In the genomic region with DNA sequence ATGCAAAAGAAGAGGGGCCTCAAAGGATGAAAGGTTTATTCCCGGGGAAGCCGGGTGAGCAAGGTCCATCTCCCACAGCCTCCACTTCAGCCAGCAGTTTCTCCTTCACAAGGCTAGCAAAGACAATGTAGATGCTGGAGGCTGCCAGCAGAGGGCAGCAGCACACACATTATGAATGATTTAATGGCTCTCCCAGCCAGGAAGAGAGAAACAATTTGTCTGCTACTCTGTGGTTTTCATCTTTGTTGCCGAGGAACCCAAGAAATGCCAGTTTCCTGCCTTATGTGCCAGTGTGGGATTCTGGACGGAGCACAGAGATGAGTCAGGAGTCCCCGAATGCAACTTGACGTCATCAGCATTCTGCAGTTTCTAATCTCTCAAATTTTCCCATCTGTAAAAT, we compare ENCODE assay signal across 9 mouse cellular contexts. TPM values are rescaled to one million over a fixed set of nuclear protein-coding genes. Genes with fewer than 3 reads are reported as not detected.
A peak's percentile ranks its signal among the peaks of the same experiment; 100 is the strongest.
DNase-seq lines count a peak whose midpoint lies in the region; ATAC-seq and TF ChIP-seq lines count a peak whose summit lies in the region.
"Had no signal": no experiment of that assay in that cellular context is flagged by ENCODE, and none has a peak within 500 bp of the region (broad histone marks: within the 10 kb centered on the region; RNA-seq: fewer than 3 reads in every experiment).

No protein-coding gene starts in this region.

- H3K9me3 ChIP-seq in heart, postnatal 0 days (replicated peaks; ENCODE audit: control insufficient read depth, low read length) = no peaks in the 10 kb centered on the region
- no peaks in the 10 kb centered on the region for H3K9me3 ChIP-seq in lung, postnatal 0 days (ENCODE audit: low read length)
- H3K9me3 ChIP-seq: liver, embryonic 15.5 days had no signal

- H3K27me3 ChIP-seq in heart, postnatal 0 days (ENCODE audit: control insufficient read depth, insufficient read depth, low read length) = no peaks in the 10 kb centered on the region
- H3K27me3 ChIP-seq in lung, postnatal 0 days (replicated peaks; ENCODE audit: insufficient read depth, low read length) = no peaks in the 10 kb centered on the region
- H3K27me3 ChIP-seq: liver, embryonic 15.5 days had no signal

- 43% methylated on average over 6 of the region's 6 CpGs for WGBS in heart, postnatal 0 days
- WGBS in lung, postnatal 0 days = 41% methylated on average over 6 of the region's 6 CpGs

- no peak for TF ChIP-seq POLR2A in brain, embryonic 14.5 days (IDR thresholded peaks at IDR 0.05; ENCODE audit: borderline replicate concordance, extremely low read depth, insufficient read depth, insufficient read length, poor library complexity, severe bottlenecking)

- no peak overlapping the region for H3K9ac ChIP-seq in heart, postnatal 0 days (replicated peaks; ENCODE audit: low read depth, low read length)
- no peak overlapping the region for H3K9ac ChIP-seq in lung, postnatal 0 days (replicated peaks; ENCODE audit: low read depth)
- H3K9ac ChIP-seq: liver, embryonic 15.5 days had no signal

- H3K36me3 ChIP-seq in heart, postnatal 0 days (replicated peaks; ENCODE audit: control insufficient read depth, insufficient read depth, low read length) = no peaks in the 10 kb centered on the region
- H3K36me3 ChIP-seq in lung, postnatal 0 days (ENCODE audit: insufficient read depth, low read length) = no peaks in the 10 kb centered on the region
- H3K36me3 ChIP-seq: liver, embryonic 15.5 days had no signal

- ATAC-seq in erythroid progenitor cell, adult 5-6 weeks (replicated peaks; ENCODE audit: low FRiP score, poor library complexity, severe bottlenecking) = peak; percentile 63; the same call in 1 of the 2 replicates
- peak; percentile 44; the same call in 1 of the 2 replicates for ATAC-seq in heart, postnatal 0 days (ENCODE audit: insufficient read depth, low read depth)
- ATAC-seq in lung, postnatal 0 days = peak; percentile 57; the same call in 1 of the 2 replicates

- TF ChIP-seq CTCF in brain, embryonic 14.5 days (IDR thresholded peaks at IDR 0.05; ENCODE audit: borderline replicate concordance, extremely low read depth, insufficient read depth, insufficient read length) = peak; percentile 90
- TF ChIP-seq CTCF in heart, postnatal 0 days (IDR thresholded peaks at IDR 0.05; ENCODE audit: low read depth) = peak; percentile 97
- peak; percentile 97 for TF ChIP-seq CTCF in lung, postnatal 0 days (IDR thresholded peaks at IDR 0.05)

- peaks cover 3% of the 10 kb centered on the region; the same call in 1 of the 2 replicates for H3K4me1 ChIP-seq in heart, postnatal 0 days (ENCODE audit: control insufficient read depth, insufficient read depth)
- H3K4me1 ChIP-seq in lung, postnatal 0 days (ENCODE audit: insufficient read depth, low read depth, low read length) = no peaks in the 10 kb centered on the region
- H3K4me1 ChIP-seq: liver, embryonic 15.5 days had no signal

- DNase-seq in Muller cell, postnatal 12 days (ENCODE audit: inconsistent ontology term) = peak; percentile 90
- DNase-seq in brain, embryonic 14.5 days (ENCODE audit: low read depth) = peak; percentile 92
- peak; percentile 86 for DNase-seq in heart, postnatal 0 days (ENCODE audit: low spot score)
- peak; percentile 83 to 93 for DNase-seq in kidney, postnatal 36 days
- DNase-seq in lung, postnatal 0 days (ENCODE audit: low spot score) = peak; percentile 90
- DNase-seq in retina, postnatal 7 days (ENCODE audit: low read depth, low spot score) = peak; percentile 81
- peak; percentile 70 to 83 for DNase-seq in urinary bladder, postnatal 4 days (ENCODE audit: low spot score in 2 of 2)

- TF ChIP-seq EP300 in heart, postnatal 0 days (IDR thresholded peaks at IDR 0.05; ENCODE audit: low read depth) = no peak
- TF ChIP-seq EP300 in lung, postnatal 0 days (IDR thresholded peaks at IDR 0.05) = no peak

- no peak overlapping the region for H3K4me3 ChIP-seq in heart, postnatal 0 days (ENCODE audit: low read depth, low read length)
- no peak overlapping the region for H3K4me3 ChIP-seq in lung, postnatal 0 days (ENCODE audit: low read depth, low read length)
- H3K4me3 ChIP-seq: liver, embryonic 15.5 days had no signal

- H3K27ac ChIP-seq in heart, postnatal 0 days (ENCODE audit: low read depth) = no peak overlapping the region
- H3K27ac ChIP-seq in lung, postnatal 0 days (ENCODE audit: low read length) = no peak overlapping the region
- H3K27ac ChIP-seq: liver, embryonic 15.5 days had no signal

- no peak overlapping the region for H3K4me2 ChIP-seq in heart, postnatal 0 days (ENCODE audit: low read depth, low read length)
- H3K4me2 ChIP-seq in lung, postnatal 0 days (replicated peaks; ENCODE audit: low read depth, low read length) = no peak overlapping the region
- H3K4me2 ChIP-seq: liver, embryonic 15.5 days had no signal

RNA-seq across cellular contexts. Expression of gene Parva, which starts 27.1 kb away (rescaled TPM):
- 19.8 and 33.6 TPM in 2 replicates for polyA plus RNA-seq in brain, embryonic 14.5 days (2012; rRNA removed)
- 0.84 TPM in 1 of 2 replicates, not detected in the other for total RNA-seq in erythroid progenitor cell, adult 5-6 weeks (2015; ENCODE audit: low replicate concordance)
- not detected in 2 replicates for total RNA-seq in erythroid progenitor cell, adult 5-6 weeks (2017; ENCODE audit: low replicate concordance)
- 46.7 and 53.0 TPM in 2 replicates for total RNA-seq in heart, postnatal 0 days (2014; rRNA removed; ENCODE audit: low replicate concordance)
- polyA plus RNA-seq in heart, postnatal 0 days (2015; fragmentation: Nextera tagmentation; extraction: Ambion mirVana) = 39.7 and 41.6 TPM in 2 replicates
- polyA plus RNA-seq in lung, postnatal 0 days (2015; fragmentation: Nextera tagmentation; extraction: Ambion mirVana) = 70.0 and 79.3 TPM in 2 replicates
